Mouse (Mus musculus) left cerebral cortex, adult 18-20 months (tissue): ENCODE measurements at regions not wholly inside any gene's neighbourhood (a gene's known extent, or its start where the extent isn't known, plus 50 kb on each side); places are given as distances from the start of the nearest gene placed in this dataset.
A peak's percentile ranks its signal among the peaks of the same experiment; 100 is the strongest.
"Not testable (repeated sequence)": the region's sequence is repeated elsewhere in the genome, so short reads cannot be mapped to it uniquely, and the experiment has no call there.

Source experiments
- DNase-seq, 2 experiments: peaks; one replicate each; pipeline ENCODE4 v3.0.0; 2021 to 2022; ENCODE audit warnings: low spot score in 2 of 2, mixed read lengths in 1 of 2

- DNase-seq, result peak; percentile 20 to 25
These were observed 472.3 kb upstream of the Dpp10 start for GRCm38 (mm10) chr1:124517543-124518171.

- DNase-seq, result no peak
These were observed 465.1 kb upstream of the Dpp10 start for GRCm38 (mm10) chr1:124510492-124510891.

GRCm38 (mm10) chr1:124488456-124488855 lies 443.1 kb upstream of the Dpp10 start:
- DNase-seq, result no peak

- DNase-seq, result no peak
These were observed 442.6 kb upstream of the Dpp10 start for GRCm38 (mm10) chr1:124487965-124488364.

GRCm38 (mm10) chr1:124450128-124450527 lies 404.8 kb upstream of the Dpp10 start:
- DNase-seq, result peak in 1 of 2 experiments; percentile 30

- no peak for DNase-seq
These were observed 394.2 kb upstream of the Dpp10 start for GRCm38 (mm10) chr1:124439526-124439925.

- DNase-seq, result no peak
These were observed 390.5 kb upstream of the Dpp10 start for GRCm38 (mm10) chr1:124435850-124436249.

GRCm38 (mm10) chr1:124429583-124429982 lies 384.2 kb upstream of the Dpp10 start:
- no peak for DNase-seq

GRCm38 (mm10) chr1:124416762-124417161 lies 371.4 kb upstream of the Dpp10 start:
- DNase-seq, result no peak

GRCm38 (mm10) chr1:124410236-124410635 lies 364.9 kb upstream of the Dpp10 start:
- no peak for DNase-seq

- no peak for DNase-seq
These were observed 364.4 kb upstream of the Dpp10 start for GRCm38 (mm10) chr1:124409781-124410180.

- peak in 1 of 2 experiments; percentile 9 for DNase-seq
These were observed 324.2 kb upstream of the Dpp10 start for GRCm38 (mm10) chr1:124369604-124370003.

GRCm38 (mm10) chr1:124348491-124348890 lies 303.1 kb upstream of the Dpp10 start:
- not testable (repeated sequence) for DNase-seq

GRCm38 (mm10) chr1:124339444-124339843 lies 294.1 kb upstream of the Dpp10 start:
- no peak for DNase-seq

- no peak for DNase-seq
These were observed 293.3 kb upstream of the Dpp10 start for GRCm38 (mm10) chr1:124338648-124339047.

- DNase-seq, result no peak
These were observed 286.9 kb upstream of the Dpp10 start for GRCm38 (mm10) chr1:124332294-124332693.
